Mouse (Mus musculus): ENCODE data around the gene Pea15a. TPM values are rescaled to one million over a fixed set of nuclear protein-coding genes. Genes with fewer than 3 reads are reported as not detected.
"Not testable (repeated sequence)": the region's sequence is repeated elsewhere in the genome, so short reads cannot be mapped to it uniquely, and the experiment has no call there.

Pea15a gene
- polyA plus RNA-seq (2015; fragmentation: Nextera tagmentation; extraction: Ambion mirVana): 14.1 and 14.5 TPM in 2 replicates

- peak within 1 kb of the TSS; percentile 80 for H3K4me2 ChIP-seq (ENCODE audit: low read depth, low read length)
- ATAC-seq (peak; percentile 80), DNase-seq (peak; percentile 82)
- peak within 1 kb of the TSS; percentile 73 for H3K9ac ChIP-seq (replicated peaks)
- TF ChIP-seq EP300 (IDR thresholded peaks at IDR 0.05; ENCODE audit: low read depth) (no peak), CTCF (IDR thresholded peaks at IDR 0.05; ENCODE audit: low read depth) (no peak)
- H3K27ac ChIP-seq (ENCODE audit: low read depth): peak within 1 kb of the TSS; percentile 64
- H3K36me3 ChIP-seq (replicated peaks; ENCODE audit: insufficient read depth, low read length): peaks cover 4% of the 10 kb centered on the region; the same call in 1 of the 2 replicates
- no peaks in the 10 kb centered on the region for H3K27me3 ChIP-seq (ENCODE audit: insufficient read depth, low read length)
- H3K4me1 ChIP-seq (ENCODE audit: insufficient read depth): peaks cover 17% of the 10 kb centered on the region
- H3K4me3 ChIP-seq (ENCODE audit: low read depth, low read length): peak within 1 kb of the TSS; percentile 55
- under 1% methylated on average over 40 of the region's 40 CpGs for WGBS (ENCODE audit: insufficient replicate concordance)
- H3K9me3 ChIP-seq (ENCODE audit: low read length): no peaks in the 10 kb centered on the region
Measured at GRCm38 (mm10) chr1:172206141-172206917, at the start of gene Pea15a. Pea15a (minus strand) TSS chr1:172206804.

- Histone ChIP-seq H3K9me3 (ENCODE audit: low read length) (no peaks in the 10 kb centered on the region), H3K4me3 (ENCODE audit: low read depth, low read length) (no peak overlapping the region), H3K36me3 (replicated peaks; ENCODE audit: insufficient read depth, low read length) (no peaks in the 10 kb centered on the region), H3K4me1 (ENCODE audit: insufficient read depth) (no peaks in the 10 kb centered on the region), H3K4me2 (ENCODE audit: low read depth, low read length) (no peak overlapping the region), H3K9ac (replicated peaks) (no peak overlapping the region), H3K27me3 (ENCODE audit: insufficient read depth, low read length) (peaks cover 16% of the 10 kb centered on the region; the same call in 1 of the 2 replicates), H3K27ac (ENCODE audit: low read depth) (no peak overlapping the region)
- DNase-seq (no peak), ATAC-seq (no peak)
- TF ChIP-seq EP300 (IDR thresholded peaks at IDR 0.05; ENCODE audit: low read depth): no peak
- peak; percentile 60 for TF ChIP-seq CTCF (IDR thresholded peaks at IDR 0.05; ENCODE audit: low read depth)
- WGBS (ENCODE audit: insufficient replicate concordance): 29% methylated on average over 2 of the region's 2 CpGs
Measured at GRCm38 (mm10) chr1:172247679-172248078, 41.1 kb upstream of the Pea15a start.

GRCm38 (mm10) chr1:172247216-172247615, 40.6 kb upstream of the Pea15a start:
- DNase-seq (no peak), ATAC-seq (no peak)

GRCm38 (mm10) chr1:172244645-172245044, 38.0 kb upstream of the Pea15a start:
- H3K4me1 ChIP-seq (ENCODE audit: insufficient read depth); H3K9ac ChIP-seq (replicated peaks); H3K4me3 ChIP-seq (ENCODE audit: low read depth, low read length); DNase-seq; ATAC-seq; H3K9me3 ChIP-seq (ENCODE audit: low read length); H3K36me3 ChIP-seq (replicated peaks; ENCODE audit: insufficient read depth, low read length); H3K27ac ChIP-seq (ENCODE audit: low read depth): not testable (repeated sequence)
- Histone ChIP-seq H3K4me2 (ENCODE audit: low read depth, low read length) (peak overlapping the region; percentile 24; the same call in 1 of the 2 replicates), H3K27me3 (ENCODE audit: insufficient read depth, low read length) (peaks cover 16% of the 10 kb centered on the region; the same call in 1 of the 2 replicates)
- 33% methylated on average over 23 of the region's 23 CpGs for whole genome bisulfite sequencing (ENCODE audit: insufficient replicate concordance)

More at GRCm38 (mm10) chr1:172247216-172247615, 40.6 kb upstream of the Pea15a start:
- Histone ChIP-seq H3K27ac (ENCODE audit: low read depth) (no peak overlapping the region), H3K9ac (replicated peaks) (no peak overlapping the region), H3K4me2 (ENCODE audit: low read depth, low read length) (no peak overlapping the region), H3K36me3 (replicated peaks; ENCODE audit: insufficient read depth, low read length) (no peaks in the 10 kb centered on the region), H3K4me3 (ENCODE audit: low read depth, low read length) (no peak overlapping the region), H3K9me3 (ENCODE audit: low read length) (no peaks in the 10 kb centered on the region), H3K27me3 (ENCODE audit: insufficient read depth, low read length) (peaks cover 16% of the 10 kb centered on the region; the same call in 1 of the 2 replicates), H3K4me1 (ENCODE audit: insufficient read depth) (no peaks in the 10 kb centered on the region)
- TF ChIP-seq EP300 (IDR thresholded peaks at IDR 0.05; ENCODE audit: low read depth) (no peak), CTCF (IDR thresholded peaks at IDR 0.05; ENCODE audit: low read depth) (no peak)
- 71% methylated on average over 4 of the region's 4 CpGs for WGBS (ENCODE audit: insufficient replicate concordance)

- WGBS (ENCODE audit: insufficient replicate concordance): 31% methylated on average over 16 of the region's 16 CpGs
- ATAC-seq: no peak
- H3K4me3 ChIP-seq (ENCODE audit: low read depth, low read length): no peak overlapping the region
Measured at GRCm38 (mm10) chr1:172243547-172244205, 37.1 kb upstream of the Pea15a start.

GRCm38 (mm10) chr1:172242401-172242800, 35.8 kb upstream of the Pea15a start:
- Histone ChIP-seq H3K9ac (replicated peaks) (no peak overlapping the region), H3K27ac (ENCODE audit: low read depth) (no peak overlapping the region), H3K9me3 (ENCODE audit: low read length) (no peaks in the 10 kb centered on the region), H3K36me3 (replicated peaks; ENCODE audit: insufficient read depth, low read length) (no peaks in the 10 kb centered on the region), H3K4me2 (ENCODE audit: low read depth, low read length) (no peak overlapping the region), H3K27me3 (ENCODE audit: insufficient read depth, low read length) (peaks cover 16% of the 10 kb centered on the region; the same call in 1 of the 2 replicates), H3K4me3 (ENCODE audit: low read depth, low read length) (no peak overlapping the region), H3K4me1 (ENCODE audit: insufficient read depth) (no peaks in the 10 kb centered on the region)
- no peak for TF ChIP-seq CTCF (IDR thresholded peaks at IDR 0.05; ENCODE audit: low read depth)
- TF ChIP-seq EP300 (IDR thresholded peaks at IDR 0.05; ENCODE audit: low read depth): no peak
- 59% methylated on average over 2 of the region's 2 CpGs for WGBS (ENCODE audit: insufficient replicate concordance)
- ATAC-seq (no peak), DNase-seq (no peak)

More at GRCm38 (mm10) chr1:172243547-172244205, 37.1 kb upstream of the Pea15a start:
- Histone ChIP-seq H3K4me1 (ENCODE audit: insufficient read depth) (no peaks in the 10 kb centered on the region), H3K4me2 (ENCODE audit: low read depth, low read length) (no peak overlapping the region), H3K27ac (ENCODE audit: low read depth) (no peak overlapping the region), H3K27me3 (ENCODE audit: insufficient read depth, low read length) (peaks cover 16% of the 10 kb centered on the region; the same call in 1 of the 2 replicates), H3K9ac (replicated peaks) (no peak overlapping the region), H3K36me3 (replicated peaks; ENCODE audit: insufficient read depth, low read length) (no peaks in the 10 kb centered on the region), H3K9me3 (ENCODE audit: low read length) (no peaks in the 10 kb centered on the region)
- TF ChIP-seq EP300 (IDR thresholded peaks at IDR 0.05; ENCODE audit: low read depth) (no peak), CTCF (IDR thresholded peaks at IDR 0.05; ENCODE audit: low read depth) (peak; percentile 39; the same call in 1 of the 2 replicates)
- DNase-seq: no peak

Data from liver, postnatal 0 days (tissue).